Mouse (Mus musculus): Measurements from ENCODE around the gene Ankrd13a. TPM values are rescaled to one million over a fixed set of nuclear protein-coding genes. Genes with fewer than 3 reads are reported as not detected.

Ankrd13a gene
- total and polyA plus RNA-seq, 3 experiments = 73.8 to 123 (median 89.4) TPM

DNA sequence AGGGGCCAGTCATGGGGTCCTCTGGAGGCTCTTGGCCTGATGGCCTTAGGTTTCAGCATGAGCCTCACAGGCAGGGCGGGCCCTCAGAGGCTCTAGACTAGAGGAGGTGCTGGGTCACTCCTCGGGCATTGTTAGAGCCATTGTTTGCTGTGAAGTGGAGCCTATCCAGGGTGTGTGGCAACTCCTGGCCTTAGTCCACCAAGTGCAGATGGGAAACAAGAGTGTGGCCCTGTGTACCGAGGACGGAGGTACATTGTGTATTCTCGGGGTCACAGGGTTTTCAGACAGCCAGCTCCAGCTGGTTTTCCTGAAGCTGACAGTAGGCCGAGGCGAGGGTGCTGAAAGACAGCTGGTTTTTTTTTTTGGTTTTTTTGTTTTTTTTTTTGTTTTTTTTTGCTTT lies 18.8 kb downstream of the Ankrd13a start:
- no peak overlapping the region for H3K27ac ChIP-seq (ENCODE audit: insufficient read depth, low read depth)
- H3K9ac ChIP-seq (ENCODE audit: insufficient read depth, low read depth) = no peak overlapping the region
- in situ Hi-C loops (cut with MboI; ENCODE audit: low pct_ligation_motif_present, low pct_unique_long_range_greater_than_20kb, low sequenced_read_pairs) = no loop called here
- no peaks in the 10 kb centered on the region for H3K27me3 ChIP-seq (replicated peaks)
- dilution Hi-C loops (cut with MboI; ENCODE audit: extremely low pct_ligation_motif_present, extremely low pct_unique_long_range_greater_than_20kb, low sequenced_read_pairs) = no loop called here
- H3K36me3 ChIP-seq (replicated peaks in 1 of 2; ENCODE audit: control insufficient read depth in 1 of 2, insufficient read depth in 1 of 2, low read length in 1 of 2) = peaks cover 57 to 92% of the 10 kb centered on the region in 2 experiments
- TF ChIP-seq MAZ (IDR thresholded peaks at IDR 0.05; ENCODE audit: low read depth, low read length) (no peak), MXI1 (IDR thresholded peaks at IDR 0.05; ENCODE audit: low read depth, low read length) (no peak), JUN (IDR thresholded peaks at IDR 0.05; ENCODE audit: insufficient read depth, low read depth, low read length) (no peak), SMC3 (IDR thresholded peaks at IDR 0.05; ENCODE audit: low read depth, low read length) (no peak), KAT2A (IDR thresholded peaks at IDR 0.05; ENCODE audit: insufficient replicate concordance, low read length) (no peak), MEF2A (IDR thresholded peaks at IDR 0.05; ENCODE audit: borderline replicate concordance, low read depth, low read length) (no peak), ETS1 (conservative IDR thresholded peaks at IDR 0.05; ENCODE audit: low read depth, low read length) (no peak), ELF1 (IDR thresholded peaks at IDR 0.05; ENCODE audit: low read depth, low read length) (no peak), IRF4 (IDR thresholded peaks at IDR 0.05; ENCODE audit: low read depth, low read length) (no peak), EP300 (IDR thresholded peaks at IDR 0.05; ENCODE audit: low read length) (no peak), POLR2AphosphoS2 (IDR thresholded peaks at IDR 0.05; ENCODE audit: low read depth, low read length) (no peak)
- no peak overlapping the region for H3K4me2 ChIP-seq (ENCODE audit: insufficient read depth, low read depth, poor library complexity, severe bottlenecking)
- no peaks in the 10 kb centered on the region for H3K79me2 ChIP-seq (replicated peaks; ENCODE audit: control insufficient read depth, extremely low read depth, insufficient read depth, poor library complexity, severe bottlenecking)
- H3K4me1 ChIP-seq (ENCODE audit: control insufficient read depth in 1 of 2, insufficient read depth in 2 of 2) = peaks cover 5 to 13% of the 10 kb centered on the region in 2 experiments; a peak in 3 of 4 replicates
- no peak overlapping the region for H3K4me3 ChIP-seq (replicated peaks in 1 of 3; ENCODE audit: low read depth in 2 of 3, low read length in 2 of 3, poor library complexity in 1 of 3)
- no peak for DNase-seq (ENCODE audit: extremely low read depth)
- H3K9me3 ChIP-seq (replicated peaks; ENCODE audit: low read length) = no peaks in the 10 kb centered on the region

DNA sequence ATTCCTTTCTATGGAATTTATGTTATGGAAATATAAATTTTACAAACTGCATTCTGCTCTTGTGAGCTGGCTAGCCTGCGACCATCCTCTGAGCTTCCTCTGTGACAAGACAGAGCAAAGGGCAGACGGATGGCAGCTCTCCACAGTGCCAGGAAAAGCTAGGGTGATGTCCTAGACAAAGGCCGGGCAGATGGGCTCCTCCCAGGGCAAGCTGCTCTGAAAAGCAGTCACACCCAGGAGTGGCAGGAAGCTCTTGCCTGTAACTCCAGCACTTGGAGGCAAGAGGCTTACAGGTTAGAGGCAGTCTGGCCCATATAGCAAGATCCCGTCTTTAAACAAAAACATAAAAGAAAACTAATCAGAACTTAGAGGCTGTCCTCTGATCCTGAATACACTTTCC lies 20.1 kb downstream of the Ankrd13a start:
- in situ Hi-C loops (cut with MboI; ENCODE audit: low pct_ligation_motif_present, low pct_unique_long_range_greater_than_20kb, low sequenced_read_pairs) = no loop called here
- Histone ChIP-seq H3K9me3 (replicated peaks; ENCODE audit: low read length) (no peaks in the 10 kb centered on the region), H3K4me1 (ENCODE audit: control insufficient read depth in 1 of 2, insufficient read depth in 2 of 2) (peaks cover 5 to 13% of the 10 kb centered on the region in 2 experiments; a peak in 3 of 4 replicates), H3K9ac (ENCODE audit: insufficient read depth, low read depth) (no peak overlapping the region), H3K4me3 (replicated peaks in 1 of 3; ENCODE audit: low read depth in 2 of 3, low read length in 2 of 3, poor library complexity in 1 of 3) (no peak overlapping the region), H3K27me3 (replicated peaks) (no peaks in the 10 kb centered on the region), H3K4me2 (ENCODE audit: insufficient read depth, low read depth, poor library complexity, severe bottlenecking) (no peak overlapping the region), H3K36me3 (replicated peaks in 1 of 2; ENCODE audit: control insufficient read depth in 1 of 2, insufficient read depth in 1 of 2, low read length in 1 of 2) (peaks cover 62 to 91% of the 10 kb centered on the region in 2 experiments), H3K79me2 (replicated peaks; ENCODE audit: control insufficient read depth, extremely low read depth, insufficient read depth, poor library complexity, severe bottlenecking) (no peaks in the 10 kb centered on the region), H3K27ac (ENCODE audit: insufficient read depth, low read depth) (no peak overlapping the region)
- dilution Hi-C loops (cut with MboI; ENCODE audit: extremely low pct_ligation_motif_present, extremely low pct_unique_long_range_greater_than_20kb, low sequenced_read_pairs) = no loop called here
- TF ChIP-seq KAT2A (IDR thresholded peaks at IDR 0.05; ENCODE audit: insufficient replicate concordance, low read length) (no peak), CHD1 (IDR thresholded peaks at IDR 0.05; ENCODE audit: low read depth, low read length) (no peak), ZNF384 (IDR thresholded peaks at IDR 0.05; ENCODE audit: low read depth, low read length) (no peak), ZC3H11A (IDR thresholded peaks at IDR 0.05; ENCODE audit: low read depth, low read length) (no peak), ELF1 (IDR thresholded peaks at IDR 0.05; ENCODE audit: low read depth, low read length) (no peak), RCOR1 (conservative IDR thresholded peaks at IDR 0.05; ENCODE audit: low read depth, low read length) (no peak)
- DNase-seq (ENCODE audit: extremely low read depth) = no peak

Measured in CH12.LX (cell line).